Mouse (Mus musculus) olfactory bulb, adult 2 months (tissue): ENCODE measurements around the gene Tsr3.

Experiments used
- CTCF ChIP-seq: fragments of 200-500 bp; IDR thresholded peaks from 2 replicates; pipeline ENCODE4 v1.5.1; 2012; ENCODE audit warnings: low read depth, mild to moderate bottlenecking, low read length, moderate library complexity; ENCODE audit not compliant: insufficient read depth
- POLR2A ChIP-seq: fragments of 200-500 bp; IDR thresholded peaks from 2 replicates; pipeline ENCODE4 v1.6.1; 2012; ENCODE audit warnings: mild to moderate bottlenecking, low read depth, low read length, moderate library complexity; ENCODE audit not compliant: insufficient read depth

DNA sequence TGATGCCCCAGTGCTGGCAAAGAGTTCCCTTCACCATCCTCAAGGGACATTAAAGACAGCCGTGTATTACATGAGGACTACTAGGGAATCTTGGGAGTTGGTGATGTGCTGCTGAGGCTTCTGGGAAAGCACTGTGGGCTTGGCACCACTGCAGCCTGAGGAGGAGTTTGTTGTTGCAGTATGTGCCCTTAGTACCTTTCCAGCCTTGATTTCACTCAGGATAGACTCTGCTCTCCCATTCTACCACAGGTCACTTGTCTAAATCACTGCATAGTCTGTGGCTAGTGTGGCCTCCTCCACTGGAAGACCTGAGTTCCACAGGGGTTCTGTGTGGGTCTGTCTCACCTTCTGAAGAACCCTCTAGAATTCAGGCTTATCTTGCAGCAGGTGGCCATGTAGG lies 19.2 kb upstream of the Tsr3 start:
- no peak for TF ChIP-seq POLR2A
- no peak for TF ChIP-seq CTCF
